ENCODE assay signal across 12 mouse cellular contexts in the genomic region with DNA sequence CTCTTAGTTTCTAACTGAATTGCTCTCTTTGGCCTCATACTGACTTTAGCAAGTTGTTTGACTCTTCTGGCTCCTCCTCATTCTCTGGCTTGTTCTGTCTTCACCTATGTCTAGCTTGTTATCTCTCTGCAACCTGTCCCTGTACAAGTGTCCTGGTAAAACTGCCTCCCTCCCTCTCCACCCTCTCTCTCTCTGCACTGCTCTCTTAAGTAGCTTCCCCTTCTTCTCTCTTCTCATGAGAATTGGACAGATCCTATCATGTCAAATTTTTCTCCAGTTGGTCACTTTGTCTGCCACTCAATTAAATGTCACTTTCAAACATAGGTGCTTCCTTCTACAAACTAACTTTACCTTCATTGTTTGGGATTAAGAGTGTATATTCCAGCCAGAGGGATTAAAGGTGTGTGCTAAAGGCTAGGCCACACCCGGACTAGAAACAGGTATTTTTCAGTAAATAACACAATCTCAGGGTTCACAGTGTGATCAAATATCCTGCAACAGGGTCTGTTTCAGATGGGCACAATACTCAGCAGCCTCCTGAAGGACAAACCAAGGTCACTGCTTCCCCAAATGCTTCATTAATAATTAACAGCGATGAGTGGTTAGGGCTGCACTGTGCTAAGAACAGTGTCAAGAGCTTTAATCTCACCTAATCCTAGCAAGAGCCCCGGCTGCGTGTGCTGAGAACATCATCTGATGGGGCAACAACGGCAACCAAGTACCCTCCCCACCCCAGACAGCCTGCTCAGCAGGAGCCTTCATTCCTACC. TPM values are rescaled to one million over a fixed set of nuclear protein-coding genes. Genes with fewer than 3 reads are reported as not detected.
DNase-seq lines count a peak whose midpoint lies in the region; ATAC-seq and TF ChIP-seq lines count a peak whose summit lies in the region.
"Had no signal": no experiment of that assay in that cellular context is flagged by ENCODE, and none has a peak within 500 bp of the region (broad histone marks: within the 10 kb centered on the region; RNA-seq: fewer than 3 reads in every experiment).

No protein-coding gene starts in this region.

- H3K9me3 ChIP-seq in heart, embryonic 10.5 days: no peaks in the 10 kb centered on the region
- no peaks in the 10 kb centered on the region for H3K9me3 ChIP-seq in stomach, postnatal 0 days (ENCODE audit: control insufficient read depth, low read length)

- H3K27me3 ChIP-seq in heart, embryonic 10.5 days (ENCODE audit: insufficient read depth, poor library complexity, severe bottlenecking): peaks cover 20% of the 10 kb centered on the region
- no peaks in the 10 kb centered on the region for H3K27me3 ChIP-seq in stomach, postnatal 0 days (ENCODE audit: control insufficient read depth, insufficient read depth, low read length)

- no peaks in the 10 kb centered on the region for H3K36me3 ChIP-seq in heart, embryonic 10.5 days
- H3K36me3 ChIP-seq in stomach, postnatal 0 days (ENCODE audit: control insufficient read depth, insufficient read depth, low read length): no peaks in the 10 kb centered on the region

- intact Hi-C loops in heart, postnatal 10 days (cut with DNase I): no loop called here
- intact Hi-C loops in left cerebral cortex, adult 2 months (cut with DNase I): loop anchor here (10.0 kb wide), 1 partner anchor 1780 kb away; no protein-coding TSS in a partner anchor
- intact Hi-C loops in left cerebral cortex, postnatal 4 days (cut with DNase I): no loop called here

- no peak for TF ChIP-seq CTCF in left cerebral cortex, adult 2 months (IDR thresholded peaks at IDR 0.05)
- TF ChIP-seq CTCF in stomach, postnatal 0 days (IDR thresholded peaks at IDR 0.05; ENCODE audit: low read depth): no peak

- 61% methylated on average over 5 of the region's 5 CpGs for WGBS in heart, embryonic 10.5 days
- whole genome bisulfite sequencing in stomach, postnatal 0 days: 63% methylated on average over 5 of the region's 5 CpGs

- no peak overlapping the region for H3K4me3 ChIP-seq in heart, embryonic 10.5 days
- no peak overlapping the region for H3K4me3 ChIP-seq in left cerebral cortex, adult 2 months
- no peak overlapping the region for H3K4me3 ChIP-seq in stomach, postnatal 0 days (ENCODE audit: low read depth, low read length)

- TF ChIP-seq EP300 in stomach, postnatal 0 days (optimal IDR thresholded peaks at IDR 0.05): no peak

- H3K4me2 ChIP-seq in stomach, postnatal 0 days (replicated peaks; ENCODE audit: low read depth): no peak overlapping the region

- peaks cover 44% of the 10 kb centered on the region; the same call in 1 of the 2 replicates for H3K4me1 ChIP-seq in heart, embryonic 10.5 days
- H3K4me1 ChIP-seq in stomach, postnatal 0 days (replicated peaks; ENCODE audit: control insufficient read depth, insufficient read depth): peaks cover 3% of the 10 kb centered on the region; the same call in 1 of the 2 replicates

- no peak for DNase-seq in heart, embryonic 10.5 days (ENCODE audit: low spot score)
- no peak for DNase-seq in heart, postnatal 10 days
- no peak for DNase-seq in left cerebral cortex, adult 2 months (ENCODE audit: extremely low spot score in 1 of 2, low spot score in 2 of 2)
- DNase-seq in left cerebral cortex, postnatal 4 days: no peak
- peak; percentile 39 for DNase-seq in liver
- DNase-seq in stomach, postnatal 0 days (ENCODE audit: low spot score): no peak
- no peak for DNase-seq in testis, postnatal 10 days (ENCODE audit: low spot score)

- ATAC-seq in stomach, postnatal 0 days (ENCODE audit: low FRiP score, low TSS enrichment): no peak
- ATAC-seq in CD4-positive, CD25-positive, alpha-beta regulatory T cell, adult 4 months: no peak

- no peak overlapping the region for H3K9ac ChIP-seq in stomach, postnatal 0 days (ENCODE audit: low read length)

- H3K27ac ChIP-seq in heart, embryonic 10.5 days: peak overlapping the region; percentile 23; the same call in 1 of the 2 replicates
- peak overlapping the region; percentile 73; the same call in 1 of the 2 replicates for H3K27ac ChIP-seq in left cerebral cortex, adult 2 months
- peak overlapping the region; percentile 59 for H3K27ac ChIP-seq in stomach, postnatal 0 days (replicated peaks)

RNA-seq across cellular contexts. Expression of a gene that starts 4.0 kb away (rescaled TPM):
- polyA plus RNA-seq in heart, embryonic 10.5 days (2016; fragmentation: Nextera tagmentation; extraction: Ambion mirVana): 17.2 and 19.2 TPM in 2 replicates
- total RNA-seq in heart, postnatal 10 days (2021): 10 to 100 TPM; 66.8 to 68.2 TPM
- 10 to 100 TPM; 18.5 to 21.5 TPM for total RNA-seq in left cerebral cortex, adult 2 months (2021)
- 10 to 100 TPM; 15.5 to 16.6 TPM for total RNA-seq in left cerebral cortex, postnatal 4 days (2021)
- polyA plus RNA-seq in stomach, postnatal 0 days (2015; fragmentation: Nextera tagmentation; extraction: Ambion mirVana): 28.2 and 35.7 TPM in 2 replicates
- 10 to 100 TPM; 13.8 to 21.7 TPM for polyA plus RNA-seq in CD4-positive, CD25-positive, alpha-beta regulatory T cell, adult 4 months (2017; shearing (Covaris generic))

RNA-seq across cellular contexts. Expression of a gene that starts 24.8 kb away (rescaled TPM):
- polyA plus RNA-seq in heart, embryonic 10.5 days (2016; fragmentation: Nextera tagmentation; extraction: Ambion mirVana): not detected in 2 replicates
- not detected for total RNA-seq in heart, postnatal 10 days (2021)
- under 1 TPM in 1 of 2 experiments, not detected in 1; 0.11 TPM for total RNA-seq in left cerebral cortex, adult 2 months (2021)
- total RNA-seq in left cerebral cortex, postnatal 4 days (2021): under 1 TPM; 0.10 to 0.12 TPM
- polyA plus RNA-seq in stomach, postnatal 0 days (2015; fragmentation: Nextera tagmentation; extraction: Ambion mirVana): not detected in 2 replicates
- polyA plus RNA-seq in CD4-positive, CD25-positive, alpha-beta regulatory T cell, adult 4 months (2017; shearing (Covaris generic)): not detected
- total RNA-seq: gastrocnemius, postnatal 4 days; layer of hippocampus, adult 18-20 months; liver, adult 2 months had no signal
- polyA plus RNA-seq: embryonic facial prominence, embryonic 14.5 days; liver, adult 2 months had no signal

RNA-seq across cellular contexts. Expression of a gene that starts 56.0 kb away (rescaled TPM):
- 32.8 and 34.2 TPM in 2 replicates for polyA plus RNA-seq in heart, embryonic 10.5 days (2016; fragmentation: Nextera tagmentation; extraction: Ambion mirVana)
- 10 to 100 TPM; 45.6 to 62.8 TPM for total RNA-seq in heart, postnatal 10 days (2021)
- 10 to 100 TPM; 49.5 to 56.7 TPM for total RNA-seq in left cerebral cortex, adult 2 months (2021)
- 10 to 100 TPM; 29.1 to 37.9 TPM for total RNA-seq in left cerebral cortex, postnatal 4 days (2021)
- 30.0 and 30.1 TPM in 2 replicates for polyA plus RNA-seq in stomach, postnatal 0 days (2015; fragmentation: Nextera tagmentation; extraction: Ambion mirVana)
- 10 to 100 TPM; 13.0 to 16.6 TPM for polyA plus RNA-seq in CD4-positive, CD25-positive, alpha-beta regulatory T cell, adult 4 months (2017; shearing (Covaris generic))

Comparison
In these comparisons a context has a peak if more than half of its experiments do, and no peak if none do; other contexts are left out.
1. H3K27ac ChIP-seq: peak in every context shown above with its lines; median percentile 73 in left cerebral cortex, adult 2 months; 59 in stomach, postnatal 0 days; 23 in heart, embryonic 10.5 days.